Mouse (Mus musculus): Measurements from ENCODE around the gene Vwa2. TPM values are rescaled to one million over a fixed set of nuclear protein-coding genes. Genes with fewer than 3 reads are reported as not detected.

Vwa2 gene
- total and polyA plus RNA-seq, 3 experiments, result not detected

DNA sequence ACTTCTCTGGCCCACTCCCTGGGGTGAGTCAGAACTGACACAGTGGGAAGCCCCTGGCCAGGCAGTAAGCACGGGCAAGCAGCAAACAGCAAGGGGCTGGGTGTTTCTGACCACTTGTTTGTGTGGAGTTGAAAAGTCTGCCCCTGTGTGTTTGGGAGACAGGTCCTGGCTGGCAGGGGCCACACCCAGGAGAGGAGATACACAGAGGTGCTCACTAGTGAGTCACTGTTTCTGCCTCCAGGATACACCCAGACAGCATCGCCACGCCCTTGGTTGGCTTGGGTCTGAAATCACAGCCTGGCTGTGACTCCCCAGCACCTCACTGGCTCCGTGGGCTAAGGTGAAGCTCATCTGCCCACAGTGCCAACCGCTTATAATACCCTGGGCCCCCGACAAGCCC, 61.1 kb downstream of the Vwa2 start:
- DNase-seq (ENCODE audit: extremely low read depth), result no peak
- H3K4me3 ChIP-seq (replicated peaks in 1 of 3; ENCODE audit: low read depth in 2 of 3, low read length in 2 of 3, poor library complexity in 1 of 3), result no peak overlapping the region
- TF ChIP-seq CTCF (conservative IDR thresholded peaks at IDR 0.05 in 1 of 2, IDR thresholded peaks at IDR 0.05 in 1 of 2; ENCODE audit: low read depth in 2 of 2, low read length in 2 of 2), result no peak
- TF ChIP-seq ZKSCAN1 (IDR thresholded peaks at IDR 0.05; ENCODE audit: borderline replicate concordance, low read depth, low read length), result no peak
- TF ChIP-seq USF2 (conservative IDR thresholded peaks at IDR 0.05; ENCODE audit: low read depth, low read length), result no peak
- TF ChIP-seq GABPA (IDR thresholded peaks at IDR 0.05; ENCODE audit: insufficient replicate concordance, low read depth, low read length), result no peak
- TF ChIP-seq CHD1 (IDR thresholded peaks at IDR 0.05; ENCODE audit: low read depth, low read length), result no peak
- TF ChIP-seq HCFC1 (IDR thresholded peaks at IDR 0.05; ENCODE audit: low read depth, low read length), result no peak
- no peak for TF ChIP-seq RCOR1 (conservative IDR thresholded peaks at IDR 0.05; ENCODE audit: low read depth, low read length)
- no peak for TF ChIP-seq NELFE (IDR thresholded peaks at IDR 0.05; ENCODE audit: low read depth, low read length)
- TF ChIP-seq SMC3 (IDR thresholded peaks at IDR 0.05; ENCODE audit: low read depth, low read length), result no peak
- TF ChIP-seq ETS1 (conservative IDR thresholded peaks at IDR 0.05; ENCODE audit: low read depth, low read length), result no peak
- no peak for TF ChIP-seq JUN (IDR thresholded peaks at IDR 0.05; ENCODE audit: insufficient read depth, low read depth, low read length)
- no peak for TF ChIP-seq POLR2A (IDR thresholded peaks at IDR 0.05; ENCODE audit: low read depth, low read length)
- no peak for TF ChIP-seq BHLHE40 (IDR thresholded peaks at IDR 0.05; ENCODE audit: low read depth, low read length)
- no peak for TF ChIP-seq ELF1 (IDR thresholded peaks at IDR 0.05; ENCODE audit: low read depth, low read length)
- TF ChIP-seq ZNF384 (IDR thresholded peaks at IDR 0.05; ENCODE audit: low read depth, low read length), result no peak
- TF ChIP-seq MAX (IDR thresholded peaks at IDR 0.05; ENCODE audit: low read length), result no peak
- no peak for TF ChIP-seq NRF1 (IDR thresholded peaks at IDR 0.05; ENCODE audit: low read depth, low read length)
- no peak for TF ChIP-seq UBTF (IDR thresholded peaks at IDR 0.05; ENCODE audit: low read depth, low read length)
- TF ChIP-seq RAD21 (IDR thresholded peaks at IDR 0.05; ENCODE audit: low read depth, low read length), result no peak
- dilution Hi-C loops (cut with MboI; ENCODE audit: extremely low pct_ligation_motif_present, extremely low pct_unique_long_range_greater_than_20kb, low sequenced_read_pairs), result no loop called here
- H3K9me3 ChIP-seq (replicated peaks; ENCODE audit: low read length), result peaks cover 4% of the 10 kb centered on the region
- no peak overlapping the region for H3K27ac ChIP-seq (ENCODE audit: insufficient read depth, low read depth)
- no peak overlapping the region for H3K9ac ChIP-seq (ENCODE audit: insufficient read depth, low read depth)
- H3K4me2 ChIP-seq (ENCODE audit: insufficient read depth, low read depth, poor library complexity, severe bottlenecking), result no peak overlapping the region
- no peaks in the 10 kb centered on the region for H3K27me3 ChIP-seq (replicated peaks)
- peaks cover 2 to 9% of the 10 kb centered on the region in 2 experiments; a peak in 3 of 4 replicates for H3K4me1 ChIP-seq (ENCODE audit: control insufficient read depth in 1 of 2, insufficient read depth in 2 of 2)
- H3K79me2 ChIP-seq (replicated peaks; ENCODE audit: control insufficient read depth, extremely low read depth, insufficient read depth, poor library complexity, severe bottlenecking), result no peaks in the 10 kb centered on the region
- H3K36me3 ChIP-seq (replicated peaks in 1 of 2; ENCODE audit: control insufficient read depth in 1 of 2, insufficient read depth in 1 of 2, low read length in 1 of 2), result no peaks in the 10 kb centered on the region
- in situ Hi-C loops (cut with MboI; ENCODE audit: low pct_ligation_motif_present, low pct_unique_long_range_greater_than_20kb, low sequenced_read_pairs), result no loop called here

DNA sequence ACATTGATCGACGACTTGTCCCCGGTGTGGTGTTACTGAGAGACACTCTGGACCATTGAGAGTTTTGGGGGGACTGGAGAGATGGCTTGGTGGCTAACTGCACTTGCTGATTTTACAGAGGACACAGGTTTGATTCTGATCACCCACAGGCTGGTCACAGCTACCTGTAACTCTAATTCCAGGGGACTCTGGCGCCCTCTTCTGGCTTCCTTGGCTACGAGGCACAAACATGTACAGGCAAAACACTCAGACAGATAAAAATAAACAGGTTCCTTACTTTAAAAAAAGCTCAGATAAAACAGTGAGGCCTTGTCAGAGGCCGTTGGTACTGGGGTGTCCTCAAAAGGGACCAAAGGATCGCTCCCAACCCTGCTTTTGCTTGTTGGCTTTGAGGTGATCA, 61.7 kb downstream of the Vwa2 start:
- H3K79me2 ChIP-seq (replicated peaks; ENCODE audit: control insufficient read depth, extremely low read depth, insufficient read depth, poor library complexity, severe bottlenecking), result no peaks in the 10 kb centered on the region
- H3K4me1 ChIP-seq (ENCODE audit: control insufficient read depth in 1 of 2, insufficient read depth in 2 of 2), result peaks cover 2 to 9% of the 10 kb centered on the region in 2 experiments; a peak in 3 of 4 replicates
- H3K27me3 ChIP-seq (replicated peaks), result no peaks in the 10 kb centered on the region
- H3K9me3 ChIP-seq (replicated peaks; ENCODE audit: low read length), result peaks cover 4% of the 10 kb centered on the region
- H3K9ac ChIP-seq (ENCODE audit: insufficient read depth, low read depth), result no peak overlapping the region
- no peak overlapping the region for H3K4me2 ChIP-seq (ENCODE audit: insufficient read depth, low read depth, poor library complexity, severe bottlenecking)
- dilution Hi-C loops (cut with MboI; ENCODE audit: extremely low pct_ligation_motif_present, extremely low pct_unique_long_range_greater_than_20kb, low sequenced_read_pairs), result no loop called here
- no peak overlapping the region for H3K27ac ChIP-seq (ENCODE audit: insufficient read depth, low read depth)
- no peaks in the 10 kb centered on the region for H3K36me3 ChIP-seq (replicated peaks in 1 of 2; ENCODE audit: control insufficient read depth in 1 of 2, insufficient read depth in 1 of 2, low read length in 1 of 2)
- TF ChIP-seq CTCF (conservative IDR thresholded peaks at IDR 0.05 in 1 of 2, IDR thresholded peaks at IDR 0.05 in 1 of 2; ENCODE audit: low read depth in 2 of 2, low read length in 2 of 2) (peak in 1 of 2 experiments; percentile 34; a peak in 2 of 4 replicates), POLR2AphosphoS2 (IDR thresholded peaks at IDR 0.05; ENCODE audit: low read depth, low read length) (no peak), SMC3 (IDR thresholded peaks at IDR 0.05; ENCODE audit: low read depth, low read length) (peak; percentile 12; the same call in 1 of the 2 replicates), PAX5 (IDR thresholded peaks at IDR 0.05; ENCODE audit: low read length) (no peak), UBTF (IDR thresholded peaks at IDR 0.05; ENCODE audit: low read depth, low read length) (no peak), CHD1 (IDR thresholded peaks at IDR 0.05; ENCODE audit: low read depth, low read length) (no peak), NRF1 (IDR thresholded peaks at IDR 0.05; ENCODE audit: low read depth, low read length) (no peak)
- DNase-seq (ENCODE audit: extremely low read depth), result no peak
- in situ Hi-C loops (cut with MboI; ENCODE audit: low pct_ligation_motif_present, low pct_unique_long_range_greater_than_20kb, low sequenced_read_pairs), result no loop called here
- H3K4me3 ChIP-seq (replicated peaks in 1 of 3; ENCODE audit: low read depth in 2 of 3, low read length in 2 of 3, poor library complexity in 1 of 3), result no peak overlapping the region

All from CH12.LX (cell line).